Mouse (Mus musculus) liver, adult 2 months (tissue): ENCODE data around the gene Rasgrp2.

Experiments
- CTCF ChIP-seq: fragments of 200-500 bp; IDR thresholded peaks from 2 replicates; pipeline ENCODE4 v1.5.1; 2011; ENCODE audit warnings: low read depth, low read length, control low read depth
- POLR2A ChIP-seq: fragments of 200-500 bp; IDR thresholded peaks from 2 replicates; pipeline ENCODE4 v1.6.1; 2011; ENCODE audit warnings: low read length, control low read depth; ENCODE audit not compliant: insufficient read depth; ENCODE audit errors: extremely low read depth

GRCm38 (mm10) chr19:6420481-6421210 is 21.5 kb downstream of the Rasgrp2 start:
- TF ChIP-seq CTCF (no peak), POLR2A (no peak)
